Mouse (Mus musculus) cerebellum, adult 18-20 months (tissue): ENCODE data around the gene Ubqln4.
A peak's percentile ranks its signal among the peaks of the same experiment; 100 is the strongest.

ENCODE experiments used
- DNase-seq, 2 experiments: peaks; one replicate each; pipeline ENCODE4 v3.0.0; 2021

Ubqln4 gene

DNA sequence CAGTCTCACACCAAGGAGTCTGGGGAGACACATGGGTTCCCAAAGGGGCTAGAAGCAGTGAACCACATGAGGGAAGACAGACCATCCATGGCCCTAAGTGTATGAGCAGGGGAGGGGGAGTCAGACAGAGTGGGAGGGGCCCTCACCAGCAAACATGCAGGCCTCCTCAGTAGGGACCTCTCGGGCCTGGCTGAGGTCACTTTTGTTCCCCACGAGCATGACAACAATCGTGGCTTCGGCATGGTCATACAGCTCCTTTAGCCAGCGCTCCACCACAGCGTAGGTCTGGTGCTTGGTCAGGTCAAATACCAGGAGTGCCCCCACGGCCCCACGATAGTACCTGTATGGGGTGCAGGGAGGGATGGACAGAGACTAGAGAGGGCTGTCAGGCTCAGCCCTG is 10.4 kb upstream of the Ubqln4 start:
- no peak for DNase-seq

DNA sequence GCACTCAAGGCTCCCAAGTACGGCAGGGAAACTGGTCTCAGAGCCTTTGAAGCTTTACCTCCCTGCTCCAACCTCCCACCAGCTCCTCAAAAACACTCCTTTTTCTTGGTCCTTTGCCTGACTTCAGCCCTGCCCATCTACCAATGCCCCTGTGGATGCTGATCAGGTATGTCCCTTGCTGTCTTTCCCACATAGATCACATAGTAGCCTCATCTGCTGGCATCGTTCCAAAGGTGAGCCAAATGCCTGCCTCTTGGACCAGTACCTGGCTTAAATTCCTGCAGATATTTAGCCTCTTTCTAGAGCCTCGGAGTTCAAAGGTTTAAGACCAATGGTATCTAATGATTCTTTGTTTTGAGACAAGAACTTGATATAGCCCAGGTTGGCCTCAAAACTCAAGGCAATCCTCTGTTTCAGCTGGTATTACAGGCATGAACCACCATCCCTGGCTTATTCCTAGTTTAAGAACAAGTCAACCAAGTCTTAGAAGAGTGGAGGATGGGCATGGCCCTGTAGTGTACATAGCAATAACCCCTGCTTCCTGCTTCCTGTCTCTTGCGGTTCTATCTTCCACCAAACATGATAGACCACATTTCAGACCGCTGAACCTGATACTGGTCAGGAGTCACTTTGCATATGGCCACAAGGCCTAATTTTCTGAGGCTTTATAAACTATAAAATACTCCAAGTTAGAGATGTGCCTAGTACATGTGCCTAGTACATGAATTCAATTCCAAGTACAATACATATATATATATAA is 9.7 kb upstream of the Ubqln4 start:
- no peak for DNase-seq

DNA sequence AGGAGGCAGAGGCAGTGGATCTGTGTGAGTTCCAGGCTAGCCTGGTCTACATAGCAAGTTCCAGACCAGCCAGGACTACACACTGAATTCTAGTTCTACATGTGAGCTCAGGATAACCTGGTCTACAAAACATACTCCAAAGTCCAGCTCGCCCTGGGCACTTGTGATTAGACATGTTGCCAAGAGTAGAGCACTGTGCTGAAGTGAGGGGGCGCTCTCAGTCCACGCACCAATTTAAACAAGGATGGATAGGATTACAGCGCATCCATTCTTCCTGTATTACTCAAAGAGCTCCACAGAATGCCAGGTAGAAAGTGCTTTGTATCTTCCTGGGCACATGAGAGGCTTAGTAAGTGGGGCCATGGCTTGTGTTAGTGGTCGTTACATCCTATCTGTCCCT is 9.0 kb upstream of the Ubqln4 start:
- peak in 1 of 2 experiments; percentile 40 for DNase-seq

DNA sequence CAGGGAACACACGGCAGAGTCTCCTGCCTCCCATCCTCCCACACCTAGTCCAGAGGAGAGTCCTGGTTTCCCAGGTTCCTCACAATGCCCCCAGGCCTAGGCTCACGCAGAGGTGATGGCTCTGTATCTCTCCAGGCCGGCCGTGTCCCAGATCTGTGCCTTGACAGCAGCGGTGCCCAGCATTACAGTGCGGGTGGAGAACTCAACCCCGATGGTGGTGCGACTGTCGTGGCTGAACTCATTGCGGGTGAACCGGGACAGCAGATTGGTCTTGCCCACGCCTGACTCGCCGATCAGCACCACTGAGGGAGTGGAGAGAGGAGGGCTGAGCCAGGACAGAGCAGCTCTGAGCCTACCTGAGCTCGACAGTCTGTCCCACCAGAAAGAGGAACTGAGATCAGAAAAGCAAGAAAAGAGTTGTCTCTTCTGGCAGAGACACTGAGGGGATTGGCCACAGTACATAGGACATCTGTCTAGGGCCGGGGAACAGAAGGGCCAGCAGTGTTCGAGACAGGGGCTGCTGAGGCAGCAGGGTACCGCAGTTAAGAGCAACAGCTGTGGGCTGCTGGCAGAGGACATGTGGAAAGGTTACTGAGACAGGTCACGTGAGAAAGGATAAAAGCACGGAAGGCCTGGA is 8.5 kb upstream of the Ubqln4 start:
- no peak for DNase-seq

DNA sequence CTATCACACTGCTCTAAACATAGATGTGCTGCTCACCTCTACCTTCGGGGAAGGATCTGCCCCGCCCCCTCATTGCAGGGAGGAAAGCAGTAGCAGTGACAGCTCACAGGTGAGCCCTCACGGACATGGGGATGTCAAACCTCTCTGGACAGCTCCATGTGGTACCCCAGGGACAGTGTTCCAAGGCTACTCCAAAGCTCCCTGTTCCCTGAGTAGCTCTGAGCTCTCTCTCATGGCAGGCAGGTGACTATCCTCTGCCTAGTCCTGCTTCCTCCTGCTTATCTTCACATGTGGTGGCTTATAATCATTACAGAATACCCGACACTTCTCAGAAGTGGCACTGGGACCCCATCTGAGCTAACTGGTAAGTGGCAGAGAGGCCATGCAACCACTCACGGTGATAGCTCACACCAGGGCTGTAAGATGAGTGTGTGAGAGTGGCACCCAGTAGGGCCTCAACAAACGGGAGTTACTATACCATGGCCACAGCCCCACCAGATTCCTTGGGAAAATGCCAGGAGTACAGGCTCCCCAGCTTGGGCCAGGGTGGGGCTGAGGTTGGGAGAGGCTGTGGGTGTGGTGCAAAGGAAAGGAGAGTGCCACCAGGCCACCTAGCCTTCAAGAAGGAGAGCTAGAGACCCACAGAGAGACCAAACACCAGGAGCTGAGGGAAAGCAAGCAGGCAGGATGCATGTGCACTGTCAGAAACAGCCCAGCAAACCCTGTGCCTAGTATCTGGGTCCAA is 6.7 kb upstream of the Ubqln4 start:
- DNase-seq, result no peak

DNA sequence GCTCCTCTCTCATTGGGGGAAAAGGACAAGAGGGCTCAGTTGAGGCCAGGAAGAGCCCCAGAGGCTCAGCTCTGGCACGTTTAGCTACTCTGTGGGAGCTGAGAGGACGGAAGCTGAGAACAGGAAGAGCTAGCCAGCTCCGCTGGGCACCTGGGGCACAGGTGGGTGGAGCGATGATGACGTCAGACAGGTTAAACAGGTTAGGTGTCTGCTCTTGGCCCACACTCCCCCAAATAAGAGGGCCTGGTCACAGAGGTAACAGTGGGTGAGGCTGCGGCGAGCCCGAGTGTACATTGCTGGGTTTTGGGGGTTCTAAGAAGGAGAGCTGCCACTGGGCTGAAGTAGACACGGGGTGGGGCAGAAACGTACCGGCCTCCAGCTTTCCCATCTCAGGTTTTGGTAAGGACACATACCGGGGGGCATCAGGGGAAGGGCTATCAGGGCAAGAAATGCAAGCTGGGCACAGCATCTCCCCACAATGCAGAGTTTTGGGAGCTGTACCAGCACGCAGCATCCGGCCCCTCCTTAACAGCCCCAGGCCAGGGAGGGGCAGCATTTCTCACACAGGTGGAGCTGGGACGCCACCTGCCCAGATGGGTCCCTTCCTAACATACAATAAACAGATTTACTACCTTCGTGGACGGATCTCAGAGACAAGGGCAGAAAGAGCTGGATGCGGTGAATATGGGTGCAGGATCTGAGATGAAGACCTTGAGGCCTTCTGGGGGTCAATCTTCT is 5.2 kb upstream of the Ubqln4 start, which contains the start of gene Rab25:
TSS of gene Rab25 (minus strand) at position 121 of the 738 bp plus-strand sequence.
- DNase-seq, result no peak

DNA sequence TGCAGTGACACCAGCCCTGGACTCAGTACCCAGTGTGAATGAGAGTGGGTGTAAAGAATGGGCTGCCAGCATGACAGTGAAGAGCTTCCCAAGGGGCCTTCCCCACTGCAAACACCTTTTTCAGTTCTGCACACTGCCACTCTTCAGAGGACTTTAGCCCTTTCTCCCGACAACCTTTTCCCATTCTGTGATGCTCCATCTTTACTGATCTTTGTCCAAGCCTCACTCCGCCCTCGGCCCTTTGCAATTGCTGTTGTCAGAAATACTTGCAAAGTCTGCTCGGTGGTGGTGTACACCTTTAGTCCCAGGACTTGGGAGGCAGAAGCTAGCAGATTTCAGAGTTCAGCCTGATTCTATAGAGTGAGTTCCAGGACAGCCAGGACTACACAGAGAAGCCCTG is 2.0 kb upstream of the Ubqln4 start:
- no peak for DNase-seq

DNA sequence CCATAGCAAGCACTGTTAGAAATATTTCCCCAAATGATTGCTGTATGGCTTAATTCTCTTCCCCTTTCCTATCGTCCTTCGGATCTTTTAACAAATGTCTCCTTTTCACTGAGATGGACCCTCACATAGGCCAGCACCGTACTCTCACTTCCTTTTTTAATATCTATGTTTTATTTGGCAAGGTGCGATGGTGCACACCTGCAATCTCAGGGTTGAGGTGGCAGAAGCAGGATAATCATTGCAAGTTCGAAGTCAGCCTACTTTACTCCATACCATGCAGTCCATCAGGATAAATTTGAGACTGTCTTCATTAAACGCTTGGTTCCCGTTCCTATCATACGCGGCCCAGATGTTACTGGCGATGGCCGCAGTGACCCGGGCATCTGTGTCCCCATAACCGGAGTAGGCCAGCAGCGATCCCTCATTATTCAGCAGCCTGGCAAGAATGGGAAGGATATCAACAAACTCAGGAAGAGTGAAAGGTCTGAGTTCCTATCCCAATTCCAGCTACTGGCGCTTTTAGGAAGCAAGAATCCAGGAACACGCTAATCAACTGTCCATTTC is 1.4 kb upstream of the Ubqln4 start:
- no peak for DNase-seq

DNA sequence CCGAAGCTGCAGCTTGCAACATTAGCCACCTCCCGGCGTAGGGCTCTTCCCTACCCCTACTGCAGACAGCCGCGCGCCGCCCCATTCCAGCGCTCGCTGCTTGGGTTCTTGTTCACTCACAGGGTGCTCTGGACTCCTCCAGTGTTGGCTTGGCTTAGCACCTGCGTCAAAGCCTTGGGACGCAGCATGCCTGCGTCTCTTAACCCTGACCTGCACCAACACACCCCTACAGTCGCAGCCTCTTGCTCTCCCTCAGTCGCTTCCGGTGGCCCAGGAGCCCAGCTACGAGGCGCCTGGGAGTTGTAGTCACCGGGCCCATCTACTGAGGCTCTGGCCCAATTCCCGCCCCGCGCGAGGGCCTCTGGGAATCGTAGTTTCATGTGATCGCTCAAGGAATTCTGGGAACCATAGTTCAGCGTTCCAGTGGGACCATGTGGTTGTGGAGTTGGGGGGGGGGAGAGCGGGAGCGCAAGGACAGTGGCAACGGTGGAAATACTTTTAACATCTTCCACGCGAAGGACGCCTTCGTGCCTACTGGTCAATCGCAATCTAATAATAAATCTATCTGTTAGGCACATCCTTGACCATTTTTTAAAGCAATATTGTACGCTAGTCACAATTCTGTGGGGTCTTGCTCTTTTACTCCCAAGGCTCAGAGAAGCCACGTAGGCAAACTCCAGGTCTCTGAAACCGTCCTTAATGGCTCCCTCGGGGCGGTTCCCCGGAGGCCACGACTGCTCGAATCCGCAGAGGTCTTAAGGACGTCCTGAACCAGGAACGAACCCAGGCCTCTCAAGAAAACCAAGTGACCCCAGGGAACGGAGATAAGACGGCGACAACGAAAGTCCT is 658 bp upstream of the Ubqln4 start, which contains the start of gene Lamtor2:
TSS of gene Lamtor2 (minus strand) at position 399 of the 849 bp plus-strand sequence.
- DNase-seq, result peak; percentile 98

DNA sequence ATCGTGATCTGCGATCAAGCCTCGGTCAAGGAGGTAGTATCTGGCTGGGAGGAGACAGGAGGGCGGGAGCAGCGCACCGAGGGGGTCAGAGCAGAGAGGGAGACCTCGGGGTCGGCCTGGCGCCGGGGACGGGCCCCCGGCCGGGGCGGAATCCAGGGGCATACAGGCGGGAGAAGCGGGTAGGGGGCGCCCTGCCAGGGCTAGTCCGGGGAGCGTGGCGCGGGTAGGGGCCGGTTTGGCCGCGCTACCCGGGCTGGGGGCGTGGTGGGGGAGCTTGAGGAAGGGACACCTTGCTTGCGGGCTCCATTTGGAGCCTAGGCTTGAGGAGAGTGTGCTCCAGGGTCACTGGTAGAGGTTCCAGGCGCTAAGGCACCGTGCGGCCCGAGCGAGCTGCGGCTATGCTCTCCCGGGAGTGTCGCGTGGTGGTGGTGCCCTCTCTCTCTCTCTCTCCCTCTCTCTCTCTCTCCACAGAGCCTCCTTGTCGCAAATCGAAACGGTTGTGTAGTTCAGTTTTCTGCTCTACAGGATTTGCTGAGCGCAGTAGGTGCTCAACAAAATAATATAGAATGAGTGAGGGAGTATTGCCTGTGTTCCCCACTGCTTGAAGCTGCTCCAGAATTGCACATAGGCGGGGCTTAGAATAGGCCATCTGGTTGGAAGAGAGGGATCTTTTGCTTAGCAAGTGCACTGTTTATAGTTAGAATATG is 475 bp downstream of the Ubqln4 start:
- peak; percentile 63 to 75 for DNase-seq

DNA sequence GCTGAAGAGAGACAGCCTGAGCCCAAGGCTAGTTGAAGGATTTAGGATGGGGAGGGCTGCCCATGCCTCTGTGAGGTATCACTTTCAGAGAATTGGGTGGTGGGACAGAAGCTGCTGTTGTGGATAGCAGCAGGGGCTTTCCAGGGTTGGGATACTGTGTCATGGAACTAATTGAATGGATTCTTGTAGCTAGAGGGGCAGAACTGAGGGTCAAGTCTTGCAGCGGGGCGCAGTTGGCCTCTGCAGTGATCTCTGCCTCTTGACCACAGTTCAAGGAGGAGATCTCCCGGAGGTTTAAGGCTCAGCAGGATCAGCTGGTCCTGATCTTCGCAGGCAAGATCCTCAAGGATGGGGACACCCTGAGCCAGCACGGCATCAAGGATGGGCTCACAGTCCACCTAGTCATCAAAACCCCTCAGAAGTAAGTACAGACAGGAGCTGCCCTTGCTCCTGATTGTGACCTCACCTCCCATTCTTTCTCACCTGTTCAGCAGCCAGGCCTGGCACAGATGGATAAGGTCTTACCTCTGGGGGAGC is 1.6 kb downstream of the Ubqln4 start:
- DNase-seq, result no peak

DNA sequence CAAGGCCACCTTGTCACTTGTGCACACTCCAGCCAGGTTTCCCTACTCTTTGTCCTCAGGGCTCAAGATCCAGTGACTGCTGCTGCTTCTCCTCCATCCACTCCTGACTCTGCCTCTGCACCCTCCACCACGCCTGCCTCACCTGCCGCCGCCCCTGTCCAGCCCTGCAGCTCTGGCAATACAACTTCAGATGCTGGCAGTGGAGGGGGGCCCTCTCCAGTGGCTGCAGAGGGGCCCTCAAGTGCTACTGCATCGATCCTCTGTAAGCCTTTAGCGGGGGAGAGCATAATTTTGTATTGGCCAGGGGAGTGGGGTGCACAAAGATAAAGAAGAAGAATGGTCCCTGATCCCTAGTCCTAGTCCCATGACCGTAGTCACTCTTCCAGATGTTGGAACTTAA is 2.2 kb downstream of the Ubqln4 start:
- no peak for DNase-seq

DNA sequence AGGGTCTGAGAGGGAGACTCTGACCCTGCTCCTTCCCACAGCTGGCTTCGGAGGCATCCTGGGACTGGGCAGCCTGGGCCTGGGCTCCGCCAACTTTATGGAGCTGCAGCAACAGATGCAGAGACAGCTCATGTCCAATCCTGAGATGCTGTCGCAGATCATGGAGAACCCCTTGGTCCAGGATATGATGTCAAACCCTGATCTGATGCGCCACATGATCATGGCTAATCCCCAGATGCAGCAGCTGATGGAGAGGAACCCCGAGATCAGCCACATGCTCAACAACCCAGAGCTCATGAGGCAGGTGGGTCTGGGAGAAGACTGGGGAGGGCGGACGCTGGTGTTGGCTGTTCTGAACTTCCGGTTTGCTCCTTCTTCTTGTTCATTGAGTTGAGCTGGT is 3.1 kb downstream of the Ubqln4 start:
- no peak for DNase-seq

DNA sequence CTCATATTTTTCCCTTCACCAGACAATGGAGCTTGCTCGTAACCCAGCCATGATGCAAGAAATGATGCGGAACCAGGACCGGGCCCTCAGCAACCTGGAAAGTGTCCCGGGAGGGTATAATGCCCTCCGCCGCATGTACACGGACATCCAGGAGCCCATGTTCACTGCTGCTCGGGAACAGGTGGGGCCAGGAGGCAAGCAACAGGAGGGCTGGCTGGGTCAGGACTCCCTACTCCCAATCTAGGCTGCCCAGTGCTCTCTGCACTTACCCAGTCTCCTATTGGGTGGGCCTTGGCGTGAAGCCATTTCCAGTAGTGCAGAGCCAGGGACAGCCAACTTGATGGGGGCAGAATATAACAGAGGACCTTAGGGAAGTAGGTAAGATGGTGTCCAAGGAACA is 6.0 kb downstream of the Ubqln4 start:
- DNase-seq, result no peak

DNA sequence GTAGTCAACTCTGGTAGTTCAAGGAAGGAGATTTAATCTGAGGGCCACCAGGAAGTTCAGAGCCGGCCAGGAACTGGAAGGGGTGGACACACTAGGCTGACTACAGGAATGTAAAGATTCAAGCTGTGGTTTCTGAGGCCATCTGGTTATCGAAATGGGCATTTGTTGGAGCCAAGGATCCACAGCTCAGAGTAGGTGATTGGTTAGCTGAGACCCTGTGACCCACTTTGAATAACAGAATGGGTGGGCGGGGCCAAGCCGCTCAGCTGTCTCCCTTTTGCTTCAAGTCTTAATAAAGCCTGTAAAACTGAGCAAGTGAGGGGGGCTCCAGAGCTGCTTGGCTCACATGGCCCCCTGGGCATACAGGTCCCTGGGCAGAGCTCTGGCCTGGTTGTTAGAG is 8.4 kb downstream of the Ubqln4 start:
- DNase-seq, result no peak

DNA sequence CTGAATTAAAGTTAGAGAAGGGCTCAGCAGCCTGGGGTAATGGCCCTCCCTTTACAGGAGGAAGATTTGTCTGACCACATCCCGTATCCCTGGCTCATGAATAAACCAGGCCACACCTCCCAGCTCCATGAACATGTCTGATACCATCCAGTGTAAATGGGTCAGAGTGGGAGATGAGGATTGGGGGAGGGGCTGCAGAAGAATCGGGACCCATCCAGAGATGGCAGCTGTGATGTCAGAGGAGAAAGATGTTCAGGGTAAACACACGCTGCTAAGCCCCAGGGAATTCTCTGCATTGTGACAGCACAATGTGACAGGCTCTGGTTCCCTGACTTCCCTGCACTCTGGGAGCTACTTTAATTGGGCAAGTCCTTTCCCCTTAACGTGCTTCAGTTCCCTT is 9.9 kb downstream of the Ubqln4 start:
- DNase-seq, result no peak

DNA sequence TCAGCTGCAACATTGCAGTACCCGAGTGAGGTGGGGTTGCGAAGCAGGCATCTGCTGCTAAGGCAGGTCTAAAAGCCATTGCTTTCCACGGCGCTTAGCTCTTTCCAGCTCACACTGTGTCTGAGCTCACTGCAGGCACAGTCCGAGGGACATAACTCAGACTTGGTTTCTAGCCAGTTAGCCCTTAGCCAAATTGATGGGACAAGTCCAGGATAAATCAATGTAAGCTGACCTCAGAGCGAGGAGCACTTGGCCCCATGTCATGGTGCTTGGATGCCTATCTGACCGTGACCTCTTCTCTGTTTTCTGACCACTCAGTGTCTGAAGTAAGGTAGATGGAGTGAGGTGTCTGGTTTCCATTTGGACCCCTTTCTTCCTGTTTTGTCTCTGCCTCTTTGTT is 10.4 kb downstream of the Ubqln4 start:
- no peak for DNase-seq

DNA sequence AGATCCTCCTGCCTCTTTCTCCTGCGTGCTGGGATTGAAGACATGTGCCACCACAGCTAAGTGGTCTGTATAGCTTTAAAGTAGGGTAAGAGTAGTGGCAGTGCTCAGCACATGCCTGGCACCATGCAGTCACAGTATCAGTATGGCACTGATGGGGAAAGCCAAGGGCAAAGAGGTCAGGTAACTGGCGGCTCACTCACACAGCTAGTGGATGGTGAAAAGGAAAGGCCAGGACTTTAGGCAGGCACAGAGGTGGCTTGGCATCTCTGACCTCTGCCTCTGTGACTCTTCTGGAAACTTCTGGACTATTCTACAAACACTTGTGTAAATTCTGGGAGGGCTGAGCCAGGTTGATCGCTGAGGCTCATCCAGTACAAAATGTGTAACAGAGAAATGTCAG is 12.6 kb downstream of the Ubqln4 start:
- DNase-seq, result no peak

DNA sequence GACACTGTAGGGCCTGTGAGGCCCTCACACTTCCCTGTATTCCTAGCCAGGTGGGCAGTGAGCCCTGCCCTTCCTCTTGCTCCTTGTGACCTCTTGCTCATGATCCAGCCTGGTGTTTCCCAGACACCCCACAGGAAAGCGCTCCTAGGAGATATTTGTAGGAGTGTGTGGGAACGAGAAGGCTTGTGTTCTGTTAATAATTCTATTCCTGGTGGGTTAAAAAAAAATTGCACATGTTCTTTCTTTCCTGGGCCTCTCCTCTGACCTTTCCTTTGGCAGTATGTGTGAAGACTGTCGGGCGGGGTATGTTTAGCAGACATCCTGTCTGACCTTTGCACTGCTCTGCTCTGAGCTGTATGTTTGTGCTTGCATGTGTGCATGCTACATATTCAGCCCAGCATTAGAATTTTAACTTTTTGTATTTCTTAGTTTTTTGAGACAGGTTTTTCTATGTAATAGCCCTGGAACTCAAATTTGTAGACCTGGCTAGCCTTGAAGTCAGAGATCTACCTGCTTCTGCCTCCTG is 13.0 kb downstream of the Ubqln4 start:
- no peak for DNase-seq

DNA sequence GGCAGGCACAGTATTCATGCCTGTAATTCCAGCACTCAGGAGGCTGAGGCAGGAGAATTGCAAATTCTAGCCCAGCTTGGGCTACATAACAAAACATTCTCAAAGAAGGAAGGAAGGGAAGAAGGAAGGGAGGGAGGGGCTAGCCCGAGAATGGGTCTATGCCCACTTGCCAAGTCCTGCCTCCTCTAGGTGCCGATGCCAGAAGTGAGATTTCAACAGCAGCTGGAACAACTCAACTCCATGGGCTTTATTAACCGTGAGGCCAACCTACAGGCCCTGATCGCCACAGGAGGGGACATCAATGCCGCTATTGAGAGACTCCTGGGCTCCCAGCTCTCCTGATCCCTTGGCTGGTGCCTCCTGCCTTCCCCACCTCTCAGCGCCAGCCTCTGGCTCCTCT is 14.3 kb downstream of the Ubqln4 start:
- no peak for DNase-seq

DNA sequence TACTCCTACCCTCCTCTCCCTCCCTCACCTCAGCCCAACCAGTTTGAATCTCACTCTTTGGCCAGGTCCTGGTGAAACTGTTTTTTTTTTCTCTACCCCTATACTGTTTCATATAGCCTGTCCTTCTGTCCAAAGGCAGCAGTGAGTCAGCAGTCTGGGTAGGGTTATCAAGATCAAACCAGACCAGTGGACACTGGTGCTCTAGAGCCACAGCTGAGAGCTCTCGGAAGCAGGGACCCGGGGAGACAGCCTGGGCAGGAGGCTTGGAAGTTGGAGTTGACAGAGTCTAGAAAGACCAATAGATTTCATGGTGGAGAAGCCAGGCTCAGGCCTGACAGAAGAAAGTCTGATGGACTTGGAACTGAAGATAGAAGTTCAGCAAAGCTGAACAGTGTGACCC is 15.1 kb downstream of the Ubqln4 start:
- DNase-seq, result no peak
